Mouse (Mus musculus) limb, embryonic 13.5 days (tissue): Measurements from ENCODE around the gene Lamtor2. TPM values are rescaled to one million over a fixed set of nuclear protein-coding genes. Genes with fewer than 3 reads are reported as not detected.

Source experiments
- ATAC-seq: fragments of 200-750 bp; cut with Nextera tagmentation; 2 replicates; pipeline ENCODE4 v1.8.0; 2017; ENCODE audit warnings: low read depth, moderate number of reproducible peaks, moderate TSS enrichment; ENCODE audit not compliant: low FRiP score
- H3K27ac ChIP-seq: fragments of 300-500 bp; sonication (generic); 2 replicates; pipeline ENCODE4 v1.5.1; 2015; ENCODE audit warnings: inconsistent platforms, mild to moderate bottlenecking, moderate library complexity
- H3K27me3 ChIP-seq: fragments of 300-500 bp; sonication (generic); 2 replicates; pipeline ENCODE4 v1.6.1; 2015; ENCODE audit warnings: mild to moderate bottlenecking, inconsistent platforms
- H3K36me3 ChIP-seq: fragments of 300-500 bp; sonication (generic); 2 replicates; pipeline ENCODE4 v1.6.1; 2015; ENCODE audit warnings: inconsistent platforms, mild to moderate bottlenecking, moderate library complexity
- H3K4me1 ChIP-seq: fragments of 300-500 bp; sonication (generic); 2 replicates; pipeline ENCODE4 v1.6.1; 2015; ENCODE audit warnings: inconsistent platforms
- H3K4me2 ChIP-seq: fragments of 300-500 bp; sonication (generic); replicated peaks from 2 replicates; pipeline ENCODE4 v1.6.1; 2015; ENCODE audit warnings: inconsistent platforms, mild to moderate bottlenecking, moderate library complexity
- H3K4me3 ChIP-seq: fragments of 300-500 bp; sonication (generic); 2 replicates; pipeline ENCODE4 v1.5.1; 2015; ENCODE audit warnings: moderate library complexity, mild to moderate bottlenecking, inconsistent platforms
- H3K9ac ChIP-seq: fragments of 300-500 bp; sonication (generic); 2 replicates; pipeline ENCODE4 v1.6.1; 2015; ENCODE audit warnings: mild to moderate bottlenecking, inconsistent platforms
- H3K9me3 ChIP-seq: fragments of 300-500 bp; sonication (generic); 2 replicates; pipeline ENCODE4 v1.6.1; 2016; ENCODE audit warnings: inconsistent platforms
- whole genome bisulfite sequencing: fragments of 180-500 bp; shearing (Covaris S2); methylation state at CpG from one replicate; pipeline ENCODE4 v1.1.7; 2015; 5-methylcytosine and 5-hydroxymethylcytosine counted together
- polyA plus RNA-seq: library from polyadenylated mRNA; unstranded; fragments of >200 nt; fragmentation: Nextera tagmentation; extraction: Ambion mirVana; gene quantifications from 2 replicates; pipeline ENCODE4 v1.2.1, GENCODE M21; 2015

Gene Lamtor2
- polyA plus RNA-seq, 1 experiment from 2014 or later: 147 TPM

- 33% methylated on average over 7 of the region's 7 CpGs for WGBS
- Histone ChIP-seq H3K9me3 (no peaks in the 10 kb centered on the region), H3K4me2 (peak overlapping the region; percentile 94), H3K9ac (peak overlapping the region; percentile 100), H3K27ac (peak overlapping the region; percentile 99), H3K27me3 (no peaks in the 10 kb centered on the region), H3K36me3 (peaks cover 18% of the 10 kb centered on the region), H3K4me3 (peak overlapping the region; percentile 94), H3K4me1 (peaks cover 53% of the 10 kb centered on the region)
- ATAC-seq: no peak
These were observed 23.5 kb downstream of the Lamtor2 start for GRCm38 (mm10) chr3:88529204-88530000.

- Histone ChIP-seq H3K27ac (no peak overlapping the region), H3K4me1 (peaks cover 46% of the 10 kb centered on the region), H3K4me2 (no peak overlapping the region), H3K27me3 (no peaks in the 10 kb centered on the region), H3K9me3 (no peaks in the 10 kb centered on the region), H3K9ac (peak overlapping the region; percentile 100; the same call in 1 of the 2 replicates), H3K4me3 (no peak overlapping the region), H3K36me3 (peaks cover 26% of the 10 kb centered on the region)
- 85% methylated on average over 11 of the region's 11 CpGs for WGBS
- no peak for ATAC-seq
These were observed 24.2 kb downstream of the Lamtor2 start for GRCm38 (mm10) chr3:88528646-88529045.

GRCm38 (mm10) chr3:88527565-88527964 is 25.3 kb downstream of the Lamtor2 start:
- ATAC-seq: no peak
- Histone ChIP-seq H3K4me2 (peak overlapping the region; percentile 46), H3K27me3 (no peaks in the 10 kb centered on the region), H3K4me1 (peaks cover 45% of the 10 kb centered on the region), H3K9ac (peak overlapping the region; percentile 62), H3K27ac (peak overlapping the region; percentile 39; the same call in 1 of the 2 replicates), H3K4me3 (peak overlapping the region; percentile 13), H3K36me3 (peaks cover 37% of the 10 kb centered on the region), H3K9me3 (no peaks in the 10 kb centered on the region)
- WGBS: 24% methylated on average over 8 of the region's 8 CpGs

- no peaks in the 10 kb centered on the region for H3K27me3 ChIP-seq
- WGBS: 31% methylated on average over 17 of the region's 17 CpGs
- H3K4me3 ChIP-seq: no peak overlapping the region
- H3K9me3 ChIP-seq: no peaks in the 10 kb centered on the region
- peak overlapping the region; percentile 19; the same call in 1 of the 2 replicates for H3K9ac ChIP-seq
- H3K4me1 ChIP-seq: peaks cover 45% of the 10 kb centered on the region
- H3K36me3 ChIP-seq: peaks cover 37% of the 10 kb centered on the region
- H3K27ac ChIP-seq: 0 out of 2 replicates have a peak overlapping the region, but pooled peaks have one; percentile 6
- peak; percentile 59 for ATAC-seq
- H3K4me2 ChIP-seq: peak overlapping the region; percentile 46
These were observed 26.4 kb downstream of the Lamtor2 start for GRCm38 (mm10) chr3:88526157-88527131.

- WGBS: 88% methylated on average over 5 of the region's 5 CpGs
- Histone ChIP-seq H3K9ac (no peak overlapping the region), H3K36me3 (peaks cover 37% of the 10 kb centered on the region), H3K4me3 (no peak overlapping the region), H3K4me2 (no peak overlapping the region), H3K27me3 (no peaks in the 10 kb centered on the region), H3K27ac (no peak overlapping the region), H3K9me3 (no peaks in the 10 kb centered on the region), H3K4me1 (peaks cover 40% of the 10 kb centered on the region)
- ATAC-seq: no peak
These were observed 27.9 kb downstream of the Lamtor2 start for GRCm38 (mm10) chr3:88525021-88525420.

GRCm38 (mm10) chr3:88523027-88523426 is 29.8 kb downstream of the Lamtor2 start:
- H3K4me3 ChIP-seq: no peak overlapping the region
- H3K4me1 ChIP-seq: peaks cover 20% of the 10 kb centered on the region
- no peak for ATAC-seq
- WGBS: 88% methylated on average over 8 of the region's 8 CpGs
- no peak overlapping the region for H3K4me2 ChIP-seq
- no peaks in the 10 kb centered on the region for H3K9me3 ChIP-seq
- peaks cover 36% of the 10 kb centered on the region for H3K36me3 ChIP-seq
- no peaks in the 10 kb centered on the region for H3K27me3 ChIP-seq
- H3K27ac ChIP-seq: no peak overlapping the region
- no peak overlapping the region for H3K9ac ChIP-seq

- WGBS: 36% methylated on average over 9 of the region's 9 CpGs
- Histone ChIP-seq H3K4me1 (peaks cover 11% of the 10 kb centered on the region), H3K27ac (no peak overlapping the region), H3K4me2 (no peak overlapping the region), H3K9me3 (no peaks in the 10 kb centered on the region), H3K36me3 (peaks cover 29% of the 10 kb centered on the region), H3K27me3 (no peaks in the 10 kb centered on the region), H3K9ac (no peak overlapping the region), H3K4me3 (no peak overlapping the region)
- peak; percentile 5; the same call in 1 of the 2 replicates for ATAC-seq
These were observed 31.0 kb downstream of the Lamtor2 start for GRCm38 (mm10) chr3:88521803-88522331.

GRCm38 (mm10) chr3:88521156-88521555 is 31.7 kb downstream of the Lamtor2 start:
- no peak overlapping the region for H3K4me3 ChIP-seq
- no peak for ATAC-seq
- H3K4me1 ChIP-seq: peaks cover 4% of the 10 kb centered on the region
- 89% methylated on average over 6 of the region's 6 CpGs for WGBS
- H3K9ac ChIP-seq: no peak overlapping the region
- no peak overlapping the region for H3K27ac ChIP-seq
- H3K27me3 ChIP-seq: no peaks in the 10 kb centered on the region
- peaks cover 29% of the 10 kb centered on the region for H3K36me3 ChIP-seq
- H3K4me2 ChIP-seq: no peak overlapping the region
- no peaks in the 10 kb centered on the region for H3K9me3 ChIP-seq

GRCm38 (mm10) chr3:88520078-88520477 is 32.8 kb downstream of the Lamtor2 start:
- H3K27me3 ChIP-seq: no peaks in the 10 kb centered on the region
- no peak overlapping the region for H3K27ac ChIP-seq
- 89% methylated on average over 2 of the region's 2 CpGs for WGBS
- H3K9ac ChIP-seq: no peak overlapping the region
- no peak overlapping the region for H3K4me2 ChIP-seq
- H3K4me3 ChIP-seq: no peak overlapping the region
- ATAC-seq: no peak
- H3K9me3 ChIP-seq: no peaks in the 10 kb centered on the region
- H3K36me3 ChIP-seq: peaks cover 25% of the 10 kb centered on the region
- peaks cover 4% of the 10 kb centered on the region; the same call in 1 of the 2 replicates for H3K4me1 ChIP-seq

GRCm38 (mm10) chr3:88518411-88518810 is 34.5 kb downstream of the Lamtor2 start:
- Histone ChIP-seq H3K27ac (no peak overlapping the region), H3K36me3 (peaks cover 9% of the 10 kb centered on the region), H3K4me1 (peaks cover 18% of the 10 kb centered on the region), H3K27me3 (no peaks in the 10 kb centered on the region), H3K4me3 (no peak overlapping the region), H3K4me2 (no peak overlapping the region), H3K9me3 (no peaks in the 10 kb centered on the region), H3K9ac (no peak overlapping the region)
- no peak for ATAC-seq
- 68% methylated on average over 4 of the region's 4 CpGs for WGBS

GRCm38 (mm10) chr3:88516407-88516806 is 36.5 kb downstream of the Lamtor2 start:
- H3K4me1 ChIP-seq: peaks cover 38% of the 10 kb centered on the region

GRCm38 (mm10) chr3:88515095-88515386 is 37.8 kb downstream of the Lamtor2 start:
- Histone ChIP-seq H3K9me3 (no peaks in the 10 kb centered on the region), H3K4me3 (no peak overlapping the region), H3K27me3 (no peaks in the 10 kb centered on the region), H3K27ac (no peak overlapping the region), H3K9ac (no peak overlapping the region), H3K4me1 (peaks cover 50% of the 10 kb centered on the region), H3K36me3 (no peaks in the 10 kb centered on the region), H3K4me2 (no peak overlapping the region)
- no peak for ATAC-seq
- WGBS: 97% methylated on average over 2 of the region's 2 CpGs

More at GRCm38 (mm10) chr3:88516407-88516806, 36.5 kb downstream of the Lamtor2 start:
- Histone ChIP-seq H3K4me2 (no peak overlapping the region), H3K9me3 (no peaks in the 10 kb centered on the region), H3K4me3 (no peak overlapping the region), H3K27me3 (no peaks in the 10 kb centered on the region), H3K36me3 (no peaks in the 10 kb centered on the region), H3K9ac (no peak overlapping the region), H3K27ac (no peak overlapping the region)
- no peak for ATAC-seq
- 74% methylated on average over 2 of the region's 2 CpGs for WGBS
